Mouse (Mus musculus): ENCODE results near the gene Mlec. TPM values are rescaled to one million over a fixed set of nuclear protein-coding genes. Genes with fewer than 3 reads are reported as not detected.
"Not testable (repeated sequence)": the region's sequence is repeated elsewhere in the genome, so short reads cannot be mapped to it uniquely, and the experiment has no call there.

Mlec gene
- polyA plus RNA-seq, 1 experiment = 84.4 TPM

- Histone ChIP-seq H3K36me3 (replicated peaks; ENCODE audit: low read length) (peaks cover 44% of the 10 kb centered on the region), H3K4me3 (replicated peaks) (peak overlapping the region; percentile 97), H3K9me3 (peaks cover 3% of the 10 kb centered on the region; the same call in 1 of the 2 replicates), H3K27me3 (replicated peaks) (no peaks in the 10 kb centered on the region), H3K4me1 (peaks cover 85% of the 10 kb centered on the region)
- no peak for TF ChIP-seq FLI1 (IDR thresholded peaks at IDR 0.05; ENCODE audit: low read length)
- TF ChIP-seq GATA1 (IDR thresholded peaks at IDR 0.05; ENCODE audit: borderline replicate concordance, low read length) = no peak
Observed at GRCm38 (mm10) chr5:115155156-115155631, 2.8 kb downstream of the Mlec start.

- Histone ChIP-seq H3K27me3 (replicated peaks) (no peaks in the 10 kb centered on the region), H3K36me3 (replicated peaks; ENCODE audit: low read length) (peaks cover 71% of the 10 kb centered on the region), H3K4me3 (replicated peaks) (no peak overlapping the region), H3K9me3 (peaks cover 12% of the 10 kb centered on the region), H3K4me1 (peaks cover 75% of the 10 kb centered on the region)
- TF ChIP-seq FLI1 (IDR thresholded peaks at IDR 0.05; ENCODE audit: low read length) = no peak
- TF ChIP-seq GATA1 (IDR thresholded peaks at IDR 0.05; ENCODE audit: borderline replicate concordance, low read length) = no peak
Observed at GRCm38 (mm10) chr5:115152132-115152956, 5.6 kb downstream of the Mlec start.

- peaks cover 80% of the 10 kb centered on the region for H3K36me3 ChIP-seq (replicated peaks; ENCODE audit: low read length)
- no peaks in the 10 kb centered on the region for H3K27me3 ChIP-seq (replicated peaks)
- H3K9me3 ChIP-seq = peaks cover 12% of the 10 kb centered on the region
- H3K4me3 ChIP-seq (replicated peaks) = no peak overlapping the region
- no peak for TF ChIP-seq GATA1 (IDR thresholded peaks at IDR 0.05; ENCODE audit: borderline replicate concordance, low read length)
- no peak for TF ChIP-seq FLI1 (IDR thresholded peaks at IDR 0.05; ENCODE audit: low read length)
- H3K4me1 ChIP-seq = peaks cover 69% of the 10 kb centered on the region
Observed at GRCm38 (mm10) chr5:115151457-115151856, 6.5 kb downstream of the Mlec start.

GRCm38 (mm10) chr5:115150991-115151390 is 7.0 kb downstream of the Mlec start:
- H3K36me3 ChIP-seq (replicated peaks; ENCODE audit: low read length) = peaks cover 85% of the 10 kb centered on the region

GRCm38 (mm10) chr5:115149675-115150459 is 8.1 kb downstream of the Mlec start:
- H3K9me3 ChIP-seq = peaks cover 12% of the 10 kb centered on the region
- peaks cover 61% of the 10 kb centered on the region for H3K4me1 ChIP-seq
- TF ChIP-seq FLI1 (IDR thresholded peaks at IDR 0.05; ENCODE audit: low read length) = no peak
- TF ChIP-seq GATA1 (IDR thresholded peaks at IDR 0.05; ENCODE audit: borderline replicate concordance, low read length) = no peak
- peak overlapping the region; percentile 3 for H3K4me3 ChIP-seq (replicated peaks)
- no peaks in the 10 kb centered on the region for H3K27me3 ChIP-seq (replicated peaks)
- H3K36me3 ChIP-seq (replicated peaks; ENCODE audit: low read length) = peaks cover 93% of the 10 kb centered on the region

More at GRCm38 (mm10) chr5:115150991-115151390, 7.0 kb downstream of the Mlec start:
- Histone ChIP-seq H3K4me3 (replicated peaks) (no peak overlapping the region), H3K9me3 (peaks cover 12% of the 10 kb centered on the region), H3K4me1 (peaks cover 68% of the 10 kb centered on the region), H3K27me3 (replicated peaks) (no peaks in the 10 kb centered on the region)
- TF ChIP-seq GATA1 (IDR thresholded peaks at IDR 0.05; ENCODE audit: borderline replicate concordance, low read length) = no peak
- TF ChIP-seq FLI1 (IDR thresholded peaks at IDR 0.05; ENCODE audit: low read length) = no peak

- not testable (repeated sequence) for H3K27me3 ChIP-seq (replicated peaks); H3K4me3 ChIP-seq (replicated peaks)
- Histone ChIP-seq H3K4me1 (peaks cover 51% of the 10 kb centered on the region), H3K9me3 (peaks cover 12% of the 10 kb centered on the region), H3K36me3 (replicated peaks; ENCODE audit: low read length) (peaks cover 96% of the 10 kb centered on the region)
Observed at GRCm38 (mm10) chr5:115148872-115149271, 9.1 kb downstream of the Mlec start.

- peaks cover 50% of the 10 kb centered on the region for H3K4me1 ChIP-seq
- no peak for TF ChIP-seq GATA1 (IDR thresholded peaks at IDR 0.05; ENCODE audit: borderline replicate concordance, low read length)
- no peak for TF ChIP-seq FLI1 (IDR thresholded peaks at IDR 0.05; ENCODE audit: low read length)
- H3K4me3 ChIP-seq (replicated peaks) = no peak overlapping the region
- H3K9me3 ChIP-seq = peaks cover 12% of the 10 kb centered on the region
- H3K36me3 ChIP-seq (replicated peaks; ENCODE audit: low read length) = peaks cover 97% of the 10 kb centered on the region
- H3K27me3 ChIP-seq (replicated peaks) = no peaks in the 10 kb centered on the region
Observed at GRCm38 (mm10) chr5:115148378-115148777, 9.6 kb downstream of the Mlec start.

- no peaks in the 10 kb centered on the region for H3K27me3 ChIP-seq (replicated peaks)
- H3K36me3 ChIP-seq (replicated peaks; ENCODE audit: low read length) = peaks cover 97% of the 10 kb centered on the region
- H3K4me3 ChIP-seq (replicated peaks) = no peak overlapping the region
- peaks cover 45% of the 10 kb centered on the region for H3K4me1 ChIP-seq
- no peak for TF ChIP-seq FLI1 (IDR thresholded peaks at IDR 0.05; ENCODE audit: low read length)
- TF ChIP-seq GATA1 (IDR thresholded peaks at IDR 0.05; ENCODE audit: borderline replicate concordance, low read length) = no peak
- peaks cover 12% of the 10 kb centered on the region for H3K9me3 ChIP-seq
Observed at GRCm38 (mm10) chr5:115147388-115147787, 10.6 kb downstream of the Mlec start.

GRCm38 (mm10) chr5:115146747-115147130 is 11.2 kb downstream of the Mlec start:
- H3K36me3 ChIP-seq (replicated peaks; ENCODE audit: low read length) = peaks cover 97% of the 10 kb centered on the region
- peaks cover 12% of the 10 kb centered on the region for H3K9me3 ChIP-seq
- TF ChIP-seq FLI1 (IDR thresholded peaks at IDR 0.05; ENCODE audit: low read length) (no peak), GATA1 (IDR thresholded peaks at IDR 0.05; ENCODE audit: borderline replicate concordance, low read length) (no peak)
- peaks cover 41% of the 10 kb centered on the region for H3K4me1 ChIP-seq
- H3K27me3 ChIP-seq (replicated peaks) = no peaks in the 10 kb centered on the region
- H3K4me3 ChIP-seq (replicated peaks) = no peak overlapping the region

All from megakaryocyte, embryonic 14.5 days (primary cell).